Mouse (Mus musculus): ENCODE data around the gene Dmtf1. TPM values are rescaled to one million over a fixed set of nuclear protein-coding genes. Genes with fewer than 3 reads are reported as not detected.

The Dmtf1 gene
- total RNA-seq, 2 experiments from 2014 or later, result 41.6 to 62.7 TPM

- intact Hi-C loops (cut with DNase I), result no loop called here
- DNase-seq (ENCODE audit: low spot score in 2 of 2), result no peak
Observed at GRCm38 (mm10) chr5:9111285-9111684, 50.3 kb downstream of the Dmtf1 start.

GRCm38 (mm10) chr5:9109582-9109981, 52.0 kb downstream of the Dmtf1 start:
- no peak for DNase-seq (ENCODE audit: low spot score in 2 of 2)
- intact Hi-C loops (cut with DNase I), result no loop called here

- DNase-seq (ENCODE audit: low spot score in 2 of 2), result no peak
- intact Hi-C loops (cut with DNase I), result no loop called here
Observed at GRCm38 (mm10) chr5:9108490-9108889, 53.1 kb downstream of the Dmtf1 start.

GRCm38 (mm10) chr5:9107296-9108089, 54.1 kb downstream of the Dmtf1 start:
- no peak for DNase-seq (ENCODE audit: low spot score in 2 of 2)
- intact Hi-C loops (cut with DNase I), result no loop called here

- intact Hi-C loops (cut with DNase I), result no loop called here
- DNase-seq (ENCODE audit: low spot score in 2 of 2), result no peak
Observed at GRCm38 (mm10) chr5:9106806-9107205, 54.8 kb downstream of the Dmtf1 start.

GRCm38 (mm10) chr5:9103958-9104357, 57.6 kb downstream of the Dmtf1 start:
- no peak for DNase-seq (ENCODE audit: low spot score in 2 of 2)
- intact Hi-C loops (cut with DNase I), result loop anchor here (5.0 kb wide), 1 partner anchor 107 kb away; the partner anchor contains the start of gene Crot

- intact Hi-C loops (cut with DNase I), result loop anchor here (5.0 kb wide), 1 partner anchor 105 kb away; the partner anchor contains the start of gene Crot
- no peak for DNase-seq (ENCODE audit: low spot score in 2 of 2)
Observed at GRCm38 (mm10) chr5:9102696-9103095, 58.9 kb downstream of the Dmtf1 start.

GRCm38 (mm10) chr5:9100849-9101801, 60.5 kb downstream of the Dmtf1 start:
- DNase-seq (ENCODE audit: low spot score in 2 of 2), result peak in 1 of 2 experiments; percentile 18
- intact Hi-C loops (cut with DNase I), result loop anchor here (5.0 kb wide), 1 partner anchor 104 kb away; the partner anchor contains the start of gene Crot

- DNase-seq (ENCODE audit: low spot score in 2 of 2), result peak; percentile 87
- intact Hi-C loops (cut with DNase I), result loop anchor here (5.0 kb wide), 1 partner anchor 103 kb away; the partner anchor contains the start of gene Crot
Observed at GRCm38 (mm10) chr5:9100207-9100848, 61.2 kb downstream of the Dmtf1 start, which contains the start of gene Tmem243. TSS of gene Tmem243 (plus strand) at chr5:9100668.

- intact Hi-C loops (cut with DNase I), result no loop called here
- no peak for DNase-seq (ENCODE audit: low spot score in 2 of 2)
Observed at GRCm38 (mm10) chr5:9093490-9093889, 68.1 kb downstream of the Dmtf1 start.

- DNase-seq (ENCODE audit: low spot score in 2 of 2), result no peak
- intact Hi-C loops (cut with DNase I), result no loop called here
Observed at GRCm38 (mm10) chr5:9092716-9093115, 68.9 kb downstream of the Dmtf1 start.

- intact Hi-C loops (cut with DNase I), result no loop called here
- no peak for DNase-seq (ENCODE audit: low spot score in 2 of 2)
Observed at GRCm38 (mm10) chr5:9090493-9091106, 71.0 kb downstream of the Dmtf1 start.

- DNase-seq (ENCODE audit: low spot score in 2 of 2), result no peak
- intact Hi-C loops (cut with DNase I), result no loop called here
Observed at GRCm38 (mm10) chr5:9086924-9087719, 74.5 kb downstream of the Dmtf1 start.

- DNase-seq (ENCODE audit: low spot score in 2 of 2), result no peak
- intact Hi-C loops (cut with DNase I), result loop anchor here (10.0 kb wide), 1 partner anchor 345 kb away; no protein-coding TSS in a partner anchor
Observed at GRCm38 (mm10) chr5:9079773-9080501, 81.6 kb downstream of the Dmtf1 start.

GRCm38 (mm10) chr5:9073177-9073854, 88.3 kb downstream of the Dmtf1 start:
- intact Hi-C loops (cut with DNase I), result loop anchor here (10.0 kb wide), 1 partner anchor 351 kb away; no protein-coding TSS in a partner anchor
- no peak for DNase-seq (ENCODE audit: low spot score in 2 of 2)

GRCm38 (mm10) chr5:9071360-9071759, 90.2 kb downstream of the Dmtf1 start:
- DNase-seq (ENCODE audit: low spot score in 2 of 2), result no peak
- intact Hi-C loops (cut with DNase I), result loop anchor here (2.0 to 10.0 kb wide), 2 partner anchors 41 to 353 kb away; no protein-coding TSS in a partner anchor

Data from left cerebral cortex, postnatal 36 days (tissue).